Mouse (Mus musculus) T-helper 1 cell (primary cell): ENCODE measurements around the gene Car10.

Experiments
- in situ Hi-C: fragments of 300-600 bp; cut with MboI, MseI; formaldehyde crosslinking; loops from one replicate; pipeline ENCODE4 v1.15.1; 2025; ENCODE audit warnings: high pct_unique_total_duplicates

Gene Car10

DNA sequence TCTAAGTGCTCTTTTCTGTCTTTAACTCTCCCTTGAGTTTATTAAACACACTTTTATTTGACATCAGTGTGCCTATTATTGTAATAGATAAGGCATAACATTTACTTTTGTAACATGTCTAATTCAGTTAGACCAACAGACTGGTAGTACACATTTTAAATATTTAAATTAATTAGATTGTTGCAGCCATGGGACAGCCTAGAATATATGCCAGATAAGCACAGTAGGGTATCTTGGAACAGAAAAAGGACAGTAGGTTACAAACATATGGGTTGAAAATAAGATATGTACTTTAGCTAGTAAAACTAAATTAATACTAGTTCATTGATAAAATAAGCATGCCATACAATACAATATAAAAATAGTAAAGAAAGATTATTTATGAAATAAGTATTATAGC, 74.6 kb downstream of the Car10 start:
- in situ Hi-C loops = no loop called here

DNA sequence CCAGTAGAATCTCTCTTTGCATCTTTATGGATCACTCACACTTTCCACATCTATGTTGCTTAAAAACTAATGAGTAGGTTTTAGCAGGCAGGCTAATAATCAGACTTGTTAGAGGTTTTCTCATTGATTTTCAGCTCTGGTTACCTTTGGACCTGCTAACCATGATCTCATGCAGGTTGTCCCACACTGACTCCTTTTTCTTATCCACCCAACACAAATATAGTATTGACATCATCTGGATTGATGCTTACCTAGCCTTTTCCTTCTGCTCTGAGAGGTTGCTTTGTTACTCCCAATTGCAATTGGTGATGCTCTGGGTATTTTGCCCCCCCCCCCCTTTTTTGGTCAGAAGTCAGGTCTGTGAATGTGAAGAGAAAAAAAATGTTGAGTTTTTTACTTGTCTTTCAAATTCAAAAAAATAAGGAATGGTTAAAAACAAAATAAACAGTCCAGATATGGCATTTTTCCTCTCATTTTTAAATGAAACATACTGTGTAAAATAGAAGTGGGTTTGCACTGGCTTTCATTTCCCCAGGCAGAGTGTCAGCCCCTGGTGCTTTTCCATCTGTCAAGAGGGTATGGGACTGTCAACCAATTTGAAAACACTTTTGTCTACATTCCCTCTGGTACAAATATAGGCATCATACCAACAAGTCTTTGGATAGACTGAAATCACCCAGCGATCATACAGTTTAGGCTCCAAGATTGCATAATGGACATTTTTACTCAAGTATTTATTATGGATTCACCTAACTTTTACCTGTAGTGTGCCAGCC, 75.9 kb downstream of the Car10 start:
- in situ Hi-C loops = no loop called here

DNA sequence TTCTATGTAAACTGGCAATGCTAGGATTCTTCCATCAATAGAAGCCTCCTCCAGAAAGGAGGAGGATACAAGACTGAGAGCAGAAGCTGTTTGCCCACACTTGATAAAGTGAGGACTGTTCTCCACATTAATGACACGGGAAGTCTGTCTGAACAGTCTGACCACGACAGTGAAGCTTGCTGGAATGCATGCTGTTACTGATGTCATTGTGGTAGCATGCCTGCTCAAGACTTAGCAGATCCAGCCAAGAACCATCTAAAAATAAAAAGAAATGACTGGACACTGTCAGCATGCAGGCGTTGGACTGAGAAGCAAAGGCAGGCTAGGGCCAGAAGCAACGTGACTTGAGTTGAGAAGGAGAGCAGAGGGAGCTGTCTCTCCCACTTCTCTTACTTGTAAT, 87.6 kb downstream of the Car10 start:
- in situ Hi-C loops = no loop called here

DNA sequence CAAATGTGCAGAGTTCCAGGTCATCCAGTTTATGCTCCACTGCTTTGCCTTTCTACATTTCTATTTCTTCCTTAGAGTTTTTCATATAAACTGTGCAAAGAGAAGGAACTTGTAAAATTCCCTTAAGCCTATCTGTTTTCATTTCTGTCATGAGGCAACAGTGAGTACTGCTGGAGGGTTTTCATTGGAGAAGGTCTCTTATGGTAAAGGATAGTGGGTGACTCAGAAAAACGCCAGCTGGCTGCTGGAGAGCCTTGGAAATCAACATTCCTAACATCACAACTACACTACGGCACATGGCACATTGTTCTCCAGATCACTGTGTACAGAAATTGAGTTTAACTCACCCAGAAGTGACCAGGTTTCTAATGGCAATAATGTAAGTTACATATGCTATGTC, 88.3 kb downstream of the Car10 start:
- in situ Hi-C loops = no loop called here

DNA sequence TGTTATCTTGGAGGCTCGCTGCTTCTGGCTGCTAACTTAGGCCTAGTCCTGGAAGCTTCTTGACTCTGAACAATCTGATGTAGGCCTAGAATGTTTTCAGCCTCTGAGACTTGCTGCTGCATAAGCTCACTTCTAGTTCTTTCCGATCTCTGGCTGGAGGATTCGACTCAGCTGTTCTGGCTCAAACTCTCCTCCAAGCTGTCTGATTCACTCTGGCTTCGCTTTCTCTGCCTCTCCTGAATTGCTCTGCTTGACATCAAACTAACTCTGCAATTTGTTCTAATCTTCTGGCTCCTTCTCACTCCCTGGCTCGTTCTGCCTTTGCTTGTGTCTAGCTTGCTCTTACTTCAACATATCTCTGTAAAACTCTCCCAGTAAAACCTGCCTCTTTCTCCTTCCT, 90.8 kb downstream of the Car10 start:
- in situ Hi-C loops = no loop called here

DNA sequence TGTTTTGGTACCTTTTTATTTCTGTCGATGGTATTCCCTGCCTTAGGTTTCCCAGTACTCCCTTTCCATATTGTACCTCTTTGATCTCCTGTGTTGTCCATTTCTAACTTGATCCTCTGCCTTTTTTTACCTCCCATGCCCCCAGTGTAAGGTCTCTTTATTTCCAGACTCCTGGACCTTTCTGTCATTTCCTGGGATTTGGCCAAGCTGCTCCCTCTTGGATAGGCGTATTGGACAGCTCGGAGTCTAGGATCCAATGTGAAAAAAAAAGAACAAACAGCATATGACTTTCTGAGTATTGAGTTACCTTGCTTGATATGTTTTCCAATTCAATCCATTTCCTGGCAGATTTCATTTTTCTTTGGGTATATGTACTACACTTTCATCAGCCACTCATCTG, 102.2 kb downstream of the Car10 start:
- in situ Hi-C loops = no loop called here

DNA sequence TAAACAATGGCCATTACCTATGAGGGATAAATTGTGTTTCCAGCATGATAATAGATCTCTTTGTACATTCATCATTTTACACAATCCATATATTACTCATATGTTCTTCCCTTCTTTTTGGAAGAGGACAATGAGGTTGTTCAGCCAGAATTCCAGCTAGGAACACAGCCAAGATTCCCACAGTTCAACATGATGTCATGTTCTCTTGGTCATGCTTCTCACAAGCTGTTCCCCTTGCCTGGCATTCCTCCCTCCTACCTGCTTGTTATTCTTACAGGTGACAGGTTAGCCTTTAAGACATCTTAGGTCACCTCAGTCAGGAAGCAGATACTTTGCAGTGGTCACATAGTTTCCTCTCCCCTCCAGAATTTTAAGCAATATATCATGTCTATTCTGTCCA, 119.6 kb downstream of the Car10 start:
- in situ Hi-C loops = no loop called here

DNA sequence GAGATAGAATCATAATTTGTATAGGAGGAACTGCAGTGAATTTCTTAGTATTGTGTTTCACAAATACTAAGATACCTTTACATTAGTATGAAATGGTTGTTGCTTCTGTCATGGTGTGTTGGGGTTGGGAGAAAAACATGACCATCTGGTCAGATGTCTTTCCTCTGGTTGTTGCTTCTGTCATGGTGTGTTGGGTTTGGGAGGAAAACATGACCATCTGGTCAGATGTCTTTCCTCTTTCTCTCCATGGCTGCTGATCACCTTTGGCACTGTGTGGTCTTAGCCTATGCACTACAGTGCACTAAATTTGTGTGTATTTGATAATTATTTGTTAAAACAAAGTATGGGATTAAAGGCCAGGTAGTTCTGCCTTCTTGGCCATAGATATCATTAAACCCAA, 132.2 kb downstream of the Car10 start:
- in situ Hi-C loops = no loop called here

DNA sequence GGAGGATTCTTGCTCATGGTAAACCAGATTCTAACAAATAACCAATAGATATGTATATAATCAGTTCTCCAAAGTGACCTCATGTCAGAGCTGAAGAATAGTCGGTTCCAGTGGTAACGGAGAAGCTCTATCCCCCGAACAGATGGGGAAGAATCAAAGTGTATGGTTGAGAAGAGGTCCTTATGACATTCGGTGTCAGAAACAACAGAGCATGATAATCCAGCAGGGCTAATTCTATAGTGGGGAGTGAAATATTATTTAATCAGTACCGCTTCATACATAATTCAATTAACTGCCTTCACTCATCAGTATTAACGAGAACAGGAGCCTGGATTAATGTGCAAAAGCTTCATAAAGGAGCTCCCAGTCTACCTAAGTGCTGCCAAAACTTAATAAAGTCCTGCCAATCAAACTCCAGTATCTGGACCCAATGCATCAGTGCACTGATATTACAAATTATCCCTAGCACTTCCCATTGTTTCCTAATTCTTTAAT, 152.0 kb downstream of the Car10 start:
- in situ Hi-C loops = no loop called here

DNA sequence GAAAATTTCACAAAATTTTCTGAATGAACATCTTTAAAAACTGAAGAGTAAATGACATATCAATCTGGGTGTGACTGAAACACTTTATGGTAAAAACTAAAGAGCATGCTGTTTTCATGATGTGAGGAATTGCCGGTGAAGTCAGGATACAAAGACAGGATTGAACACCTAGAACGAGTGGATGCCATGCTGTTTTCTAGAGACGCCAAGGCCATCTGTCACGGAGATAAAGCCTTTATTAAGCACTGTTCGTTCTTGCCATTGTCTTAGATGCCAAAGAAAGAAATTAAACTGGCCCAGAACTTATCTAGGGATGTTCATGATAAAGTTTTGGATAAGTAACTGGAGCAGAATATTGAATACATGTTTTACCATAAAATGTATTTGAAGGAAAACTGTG, 153.9 kb downstream of the Car10 start:
- in situ Hi-C loops = no loop called here

DNA sequence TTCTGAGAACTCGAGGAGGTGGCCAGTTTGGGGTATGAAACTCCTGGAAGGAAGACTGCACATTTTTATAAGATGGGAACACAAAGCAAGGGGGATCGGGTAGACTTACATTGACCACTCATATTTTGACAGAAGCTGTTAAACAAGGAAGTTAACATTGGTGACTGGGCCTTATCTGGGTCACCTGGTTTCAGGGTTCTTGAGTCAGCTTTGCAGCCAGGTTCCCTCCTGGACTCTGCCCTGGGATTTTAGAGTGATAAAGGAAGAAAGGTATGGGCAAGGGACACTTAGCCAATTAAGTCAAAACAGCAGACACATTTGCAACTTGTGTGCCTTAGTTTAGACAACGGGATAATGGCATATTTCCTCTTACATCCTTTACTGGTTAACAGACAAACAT, 166.2 kb downstream of the Car10 start:
- in situ Hi-C loops = no loop called here

DNA sequence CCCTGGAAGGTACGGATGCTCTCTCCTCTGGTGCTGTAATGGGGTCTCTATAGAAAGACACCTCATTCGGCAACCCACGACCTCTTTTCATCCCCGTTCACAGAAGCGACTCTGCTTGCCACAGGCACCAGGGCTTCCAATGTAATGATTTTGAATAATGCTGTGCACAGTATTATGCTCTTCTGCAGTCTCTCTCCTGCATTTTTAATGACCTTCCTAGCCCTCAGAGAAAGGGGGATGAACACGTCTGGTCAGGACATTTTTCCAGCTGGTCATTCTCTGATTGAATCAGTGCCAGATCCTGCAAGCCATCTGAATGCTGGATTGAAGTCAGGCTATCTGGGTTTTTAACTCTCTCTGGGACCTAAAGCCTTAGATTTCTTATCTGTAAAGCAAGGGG, 174.2 kb downstream of the Car10 start:
- in situ Hi-C loops = no loop called here

DNA sequence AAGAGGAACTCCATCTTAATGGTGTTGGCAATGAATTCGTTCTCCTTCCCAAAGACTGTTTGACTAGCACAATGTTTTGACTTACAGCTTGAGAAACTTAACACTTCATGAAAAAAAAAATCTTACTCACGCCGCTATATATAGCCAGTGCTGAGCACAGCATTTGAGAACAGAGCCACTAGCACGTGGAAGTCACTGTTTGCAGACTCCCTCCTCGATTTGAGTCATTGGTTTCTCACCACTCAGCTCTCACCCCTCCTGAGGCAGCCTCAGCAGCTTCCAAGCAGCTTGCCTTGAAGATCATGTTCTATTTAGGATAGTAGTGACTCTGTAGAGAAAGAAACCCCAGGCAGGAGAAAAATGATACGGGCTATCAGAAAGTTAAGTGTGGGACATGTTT, 176.1 kb downstream of the Car10 start:
- in situ Hi-C loops = no loop called here

DNA sequence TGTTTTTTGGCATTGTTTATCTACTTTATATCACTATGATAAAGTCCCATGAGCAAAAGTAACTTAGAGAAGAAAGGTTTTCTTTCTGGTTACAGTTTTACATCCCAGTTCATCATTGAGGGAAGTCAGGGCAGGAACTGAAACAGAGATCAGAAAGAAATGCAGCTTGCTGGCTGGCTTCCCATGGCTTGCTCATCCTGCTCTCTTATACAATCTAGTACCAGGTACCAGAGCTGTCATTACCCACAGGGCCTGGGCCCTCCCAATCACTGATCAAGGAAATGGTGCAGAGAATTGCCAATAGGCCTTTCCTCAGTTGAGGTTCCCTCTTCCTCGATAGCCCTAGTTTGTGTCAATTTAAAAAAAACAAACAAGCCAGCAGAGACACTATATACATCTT, 195.8 kb downstream of the Car10 start:
- in situ Hi-C loops = no loop called here

DNA sequence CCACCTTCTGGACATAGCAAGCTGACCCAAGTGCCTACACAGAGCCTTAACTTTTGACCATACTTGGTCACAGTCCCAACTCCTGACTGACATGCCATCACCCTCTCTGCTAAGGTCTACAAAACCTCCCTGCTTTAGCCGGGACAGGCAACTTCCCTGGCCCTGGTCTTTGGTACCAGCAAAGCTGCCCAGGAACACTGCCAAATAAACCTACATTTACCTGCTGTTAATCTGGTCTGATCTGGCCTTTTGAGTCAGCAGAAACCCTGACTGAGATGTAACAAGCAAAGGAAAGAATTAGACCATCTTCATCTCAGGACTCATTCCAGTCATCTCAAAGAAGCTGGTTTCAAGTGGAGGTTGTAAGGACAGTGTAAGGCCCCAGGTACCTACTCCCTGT, 212.2 kb downstream of the Car10 start:
- in situ Hi-C loops = no loop called here

DNA sequence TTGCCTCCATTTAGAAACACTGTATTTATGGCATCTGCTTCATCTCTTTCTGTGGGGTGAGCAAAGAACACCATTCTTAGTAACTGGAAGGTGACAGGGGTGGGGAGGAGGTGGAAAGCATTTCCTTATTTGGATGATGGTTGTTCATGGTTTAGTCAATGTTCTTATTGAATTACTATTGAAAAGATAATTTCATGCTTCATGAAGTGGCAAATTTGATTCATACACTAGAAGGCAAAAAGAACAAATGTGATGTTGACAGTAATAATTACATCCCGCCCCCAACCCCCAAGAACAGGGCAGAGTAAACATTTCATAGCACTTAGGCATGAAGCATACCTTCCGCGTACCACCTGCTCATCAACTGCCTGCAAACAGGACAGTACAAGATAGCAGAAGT, 239.9 kb downstream of the Car10 start:
- in situ Hi-C loops = no loop called here

DNA sequence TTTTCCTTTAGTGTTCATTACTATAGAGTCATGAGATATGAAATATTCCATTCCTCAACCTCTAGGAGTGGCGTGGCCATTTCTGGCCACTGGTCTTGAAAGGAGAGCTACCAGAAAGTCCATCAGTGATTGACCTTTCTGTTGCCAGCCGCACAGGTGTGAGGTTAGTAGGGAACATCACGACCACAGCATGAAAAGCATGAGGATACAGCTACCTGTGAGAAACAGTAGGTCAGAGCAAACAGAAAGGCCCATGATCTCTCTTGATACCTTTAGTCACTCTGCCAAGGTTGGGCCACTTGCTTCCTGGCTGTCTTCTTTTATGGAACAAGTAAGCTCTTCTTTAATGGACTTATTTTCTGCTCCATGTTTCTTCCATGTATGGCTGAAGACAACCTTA, 246.1 kb downstream of the Car10 start:
- in situ Hi-C loops = no loop called here

DNA sequence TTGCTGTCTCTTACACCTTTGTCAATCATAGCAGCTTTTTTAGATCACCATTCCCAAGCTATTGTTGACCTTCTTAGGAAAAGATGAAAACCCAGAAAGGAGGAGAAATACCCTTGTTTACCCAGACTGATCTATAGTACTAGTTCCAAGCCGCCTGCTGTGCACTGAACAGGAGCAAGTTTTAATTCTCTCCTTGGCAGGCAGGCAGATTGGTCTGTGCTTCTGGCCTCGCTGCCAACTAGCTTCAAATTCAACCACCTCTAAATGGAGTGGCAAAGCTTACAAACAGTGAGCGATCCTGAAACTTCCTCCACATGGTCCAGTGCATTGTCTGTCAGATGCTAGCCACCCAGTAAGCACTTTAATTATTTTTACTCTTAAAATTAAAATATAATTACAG, 247.0 kb downstream of the Car10 start:
- in situ Hi-C loops = no loop called here

DNA sequence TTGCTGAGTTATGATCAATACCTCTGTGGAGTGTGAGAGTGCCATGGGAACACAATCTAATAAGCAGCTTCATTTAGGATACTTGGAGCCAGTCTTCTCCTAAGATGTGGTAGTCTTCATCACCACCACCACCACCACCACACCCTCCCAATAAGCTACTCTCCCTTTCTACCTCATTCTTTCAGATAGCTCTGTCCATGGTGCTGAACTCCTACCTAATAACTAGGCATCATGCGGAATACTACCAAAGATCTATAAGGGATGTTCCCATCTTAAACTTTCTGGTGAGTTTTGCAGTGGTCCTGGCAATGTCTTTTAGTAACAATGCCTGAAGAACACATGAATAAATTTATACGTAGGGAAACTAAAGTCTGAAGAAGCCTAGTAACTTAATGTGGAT, 263.7 kb downstream of the Car10 start:
- in situ Hi-C loops = no loop called here

DNA sequence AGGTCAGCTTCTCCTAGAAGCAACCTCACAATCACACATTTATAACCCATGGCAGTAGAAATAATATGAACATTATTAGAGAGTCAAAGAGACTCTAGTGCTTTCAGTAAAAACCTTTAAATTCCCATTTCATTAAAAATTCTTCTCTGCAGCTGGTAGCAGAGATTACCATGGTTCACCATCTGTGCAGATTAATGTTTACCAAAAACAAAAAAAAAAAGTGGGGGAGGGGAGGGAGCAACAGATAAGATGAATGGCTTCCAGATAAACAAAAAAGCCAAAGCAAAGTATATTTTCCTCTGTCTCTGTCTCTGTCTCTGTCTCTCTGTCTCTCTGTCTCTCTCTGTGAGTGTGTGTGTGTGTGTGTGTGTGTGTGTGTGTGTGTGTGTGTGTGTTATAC, 266.3 kb downstream of the Car10 start:
- in situ Hi-C loops = no loop called here

DNA sequence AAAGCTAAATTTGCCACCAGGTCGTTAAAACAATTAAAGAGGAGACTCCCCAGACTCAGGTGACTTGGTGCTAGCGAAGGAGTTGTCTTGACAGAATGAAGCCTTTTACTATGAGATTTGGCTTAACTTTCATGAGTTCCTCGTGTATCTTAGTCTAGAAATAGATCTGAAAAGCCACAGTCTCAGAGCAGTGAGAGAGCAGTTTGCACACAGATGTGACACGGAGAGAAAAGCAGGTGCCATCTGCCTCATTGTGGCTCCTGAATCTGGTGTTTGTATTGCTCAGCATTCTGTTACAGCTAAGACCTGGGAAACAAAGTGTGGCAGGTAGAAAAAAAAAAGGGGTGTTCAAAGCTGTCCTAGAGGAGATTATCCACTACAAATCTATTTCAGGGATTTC, 269.4 kb downstream of the Car10 start:
- in situ Hi-C loops = no loop called here

DNA sequence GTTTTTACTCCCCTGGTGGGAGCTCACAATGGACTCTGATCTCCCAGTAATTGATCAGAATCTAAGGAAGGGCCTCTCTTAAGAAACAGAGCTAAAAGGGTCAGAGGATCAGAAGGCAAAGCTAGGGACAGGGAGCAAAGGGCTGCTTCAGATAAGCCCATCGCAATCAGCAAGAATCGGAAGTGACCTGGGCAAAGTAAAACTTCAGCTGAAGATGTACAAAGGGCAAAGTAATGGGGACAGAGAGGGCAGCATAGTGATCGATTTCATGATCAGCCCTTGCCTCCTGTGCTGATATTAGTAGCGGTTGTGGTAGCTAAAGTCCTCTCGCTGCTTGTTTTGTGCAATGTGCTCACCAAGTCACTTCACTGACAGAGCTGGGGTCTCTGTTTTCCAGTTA, 269.9 kb downstream of the Car10 start:
- in situ Hi-C loops = no loop called here

DNA sequence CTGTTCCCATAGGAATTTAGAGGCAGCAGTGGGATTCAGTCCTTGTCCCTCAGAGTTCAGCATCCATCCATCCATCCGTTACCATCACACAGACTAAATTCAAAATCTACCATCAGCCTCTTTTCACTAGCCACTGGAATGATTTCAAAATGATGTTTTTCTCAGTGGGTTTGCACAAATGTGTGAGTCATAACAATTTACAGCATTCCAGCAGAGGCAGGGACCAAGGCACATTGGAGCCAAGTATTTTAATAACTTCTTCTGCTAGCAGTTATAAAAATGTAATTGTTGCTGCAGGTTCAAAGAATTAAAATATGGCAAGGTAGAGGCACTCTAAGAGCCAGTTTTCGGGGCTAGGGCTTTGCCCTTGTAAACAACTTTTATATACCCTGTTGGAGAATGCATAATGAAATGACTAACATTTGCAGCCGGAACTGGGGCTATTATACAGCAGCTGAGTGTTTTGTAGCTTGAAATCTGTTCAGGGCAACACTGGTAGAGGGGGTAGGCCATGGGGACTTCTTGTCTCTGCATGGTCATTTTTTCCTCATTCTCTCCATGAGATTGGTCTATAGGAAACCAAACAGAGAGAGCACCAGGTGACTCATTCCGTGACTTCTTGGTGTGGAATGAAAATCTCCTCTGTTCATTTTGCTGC, 276.0 kb downstream of the Car10 start:
- in situ Hi-C loops = no loop called here

DNA sequence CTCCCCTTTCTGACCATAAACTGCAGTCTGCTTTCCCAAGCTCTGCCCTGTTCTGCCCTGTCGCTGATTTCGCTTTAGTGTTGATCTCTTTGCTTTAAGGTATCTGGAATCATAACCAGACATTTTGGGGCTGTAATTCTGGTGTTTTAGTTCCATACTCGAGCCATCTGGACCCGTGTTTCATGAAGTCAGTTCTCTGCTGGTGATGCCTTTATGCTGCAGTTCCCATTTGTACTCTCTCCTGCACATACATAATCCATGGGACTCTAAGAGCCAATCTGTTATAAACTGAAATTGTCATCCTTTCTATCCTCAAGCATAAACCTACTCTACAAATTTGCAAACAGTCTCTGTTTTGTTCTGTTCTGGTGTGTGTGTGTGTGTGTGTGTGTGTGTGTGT, 293.3 kb downstream of the Car10 start:
- in situ Hi-C loops = no loop called here
